Mouse (Mus musculus) brain, embryonic 14.5 days (tissue): ENCODE results near the gene Wdr60.

Experiments used
- CTCF ChIP-seq: fragments of 200-500 bp; IDR thresholded peaks from 2 replicates; pipeline ENCODE4 v1.5.1; 2012; ENCODE audit warnings: inconsistent platforms, mild to moderate bottlenecking, moderate library complexity, borderline replicate concordance; ENCODE audit not compliant: insufficient read depth, insufficient read length; ENCODE audit errors: extremely low read depth
- POLR2A ChIP-seq: fragments of 200-500 bp; IDR thresholded peaks from 2 replicates; pipeline ENCODE4 v1.6.1; 2012; ENCODE audit warnings: mild to moderate bottlenecking, inconsistent platforms, borderline replicate concordance; ENCODE audit not compliant: poor library complexity, insufficient read depth, insufficient read length, severe bottlenecking; ENCODE audit errors: extremely low read depth

GRCm38 (mm10) chr12:116159223-116159622 lies 103.6 kb downstream of the Wdr60 start:
- TF ChIP-seq CTCF (no peak), POLR2A (no peak)
